Mouse (Mus musculus) small intestine, adult 2 months (tissue): ENCODE results near the gene Gm20604. TPM values are rescaled to one million over a fixed set of nuclear protein-coding genes. Genes with fewer than 3 reads are reported as not detected.

Source experiments
- H3K27ac ChIP-seq: fragments of 200-500 bp; 2 replicates; pipeline ENCODE4 v1.5.1; 2012; ENCODE audit warnings: low read depth, low read length, control low read depth, inconsistent platforms; ENCODE audit not compliant: insufficient read depth
- H3K27me3 ChIP-seq: fragments of 200-500 bp; 2 replicates; pipeline ENCODE4 v1.6.1; 2012; ENCODE audit warnings: mild to moderate bottlenecking, moderate library complexity, low read length, inconsistent platforms; ENCODE audit not compliant: control insufficient read depth, insufficient read depth
- H3K36me3 ChIP-seq: fragments of 200-500 bp; 2 replicates; pipeline ENCODE4 v1.6.1; 2012; ENCODE audit warnings: mild to moderate bottlenecking, low read length, control low read depth, inconsistent platforms; ENCODE audit not compliant: control insufficient read depth, insufficient read depth
- H3K4me1 ChIP-seq: fragments of 200-500 bp; 2 replicates; pipeline ENCODE4 v1.6.1; 2012; ENCODE audit warnings: low read length, inconsistent platforms, mixed read lengths; ENCODE audit not compliant: control insufficient read depth, insufficient read depth, insufficient read length
- H3K4me3 ChIP-seq: fragments of 200-500 bp; 2 replicates; pipeline ENCODE4 v1.5.1; 2012; ENCODE audit warnings: low read depth, mild to moderate bottlenecking, control low read depth, inconsistent platforms, low read length, moderate library complexity
- CTCF ChIP-seq: fragments of 200-500 bp; IDR thresholded peaks from 2 replicates; pipeline ENCODE4 v1.5.1; 2012; ENCODE audit warnings: low read depth, mild to moderate bottlenecking, control low read depth, inconsistent platforms, low read length, moderate library complexity, mixed read lengths; ENCODE audit not compliant: insufficient replicate concordance, insufficient read length; ENCODE audit errors: extremely low read depth
- POLR2A ChIP-seq: fragments of 200-500 bp; IDR thresholded peaks from 2 replicates; pipeline ENCODE4 v1.6.1; 2012; ENCODE audit warnings: low read depth, mild to moderate bottlenecking, control low read depth, inconsistent platforms, low read length, moderate library complexity
- WGBS: fragments of 180-500 bp; shearing (Covaris S2); methylation state at CpG from one replicate; pipeline ENCODE4 v1.1.7; 2018; 5-methylcytosine and 5-hydroxymethylcytosine counted together
- polyA plus RNA-seq: library from polyadenylated mRNA; depleted of rRNA; stranded (reverse); fragments of >200 nt; gene quantifications from 2 replicates; pipeline ENCODE4 v1.2.3, GENCODE M21; 2012

The Gm20604 gene
- polyA plus RNA-seq, 1 experiment = 0.84 TPM

- Histone ChIP-seq H3K4me1 (no peaks in the 10 kb centered on the region), H3K36me3 (peaks cover 25% of the 10 kb centered on the region), H3K27me3 (no peaks in the 10 kb centered on the region), H3K4me3 (no peak overlapping the region), H3K27ac (no peak overlapping the region)
- no peak for TF ChIP-seq CTCF
- no peak for TF ChIP-seq POLR2A
- 85% methylated on average over 5 of the region's 5 CpGs for WGBS
These were observed 19.7 kb upstream of the Gm20604 start for GRCm38 (mm10) chr12:102778151-102778550.

GRCm38 (mm10) chr12:102776035-102776434 lies 17.6 kb upstream of the Gm20604 start:
- H3K27me3 ChIP-seq = no peaks in the 10 kb centered on the region
- no peaks in the 10 kb centered on the region for H3K4me1 ChIP-seq
- no peak overlapping the region for H3K27ac ChIP-seq
- WGBS = 93% methylated on average over 14 of the region's 14 CpGs
- TF ChIP-seq CTCF (no peak), POLR2A (no peak)
- peaks cover 37% of the 10 kb centered on the region for H3K36me3 ChIP-seq
- no peak overlapping the region for H3K4me3 ChIP-seq

- Histone ChIP-seq H3K4me1 (no peaks in the 10 kb centered on the region), H3K36me3 (peaks cover 59% of the 10 kb centered on the region), H3K27me3 (no peaks in the 10 kb centered on the region), H3K4me3 (no peak overlapping the region), H3K27ac (no peak overlapping the region)
- WGBS = 95% methylated on average over 5 of the region's 5 CpGs
- TF ChIP-seq CTCF (no peak), POLR2A (no peak)
These were observed 14.2 kb upstream of the Gm20604 start for GRCm38 (mm10) chr12:102772676-102773075.

GRCm38 (mm10) chr12:102771601-102772000 lies 13.1 kb upstream of the Gm20604 start:
- H3K36me3 ChIP-seq = peaks cover 62% of the 10 kb centered on the region
- no peaks in the 10 kb centered on the region for H3K27me3 ChIP-seq
- no peak overlapping the region for H3K27ac ChIP-seq
- WGBS = 97% methylated on average over 8 of the region's 8 CpGs
- no peak for TF ChIP-seq POLR2A
- TF ChIP-seq CTCF = no peak
- H3K4me3 ChIP-seq = no peak overlapping the region
- no peaks in the 10 kb centered on the region for H3K4me1 ChIP-seq

- Histone ChIP-seq H3K4me1 (no peaks in the 10 kb centered on the region), H3K27ac (no peak overlapping the region), H3K27me3 (no peaks in the 10 kb centered on the region), H3K36me3 (peaks cover 61% of the 10 kb centered on the region), H3K4me3 (no peak overlapping the region)
- TF ChIP-seq POLR2A (no peak), CTCF (peak; percentile 18; the same call in 1 of the 2 replicates)
- 90% methylated on average over 4 of the region's 4 CpGs for WGBS
These were observed 10.5 kb upstream of the Gm20604 start for GRCm38 (mm10) chr12:102769000-102769399.

- H3K27ac ChIP-seq = no peak overlapping the region
- no peak for TF ChIP-seq POLR2A
- no peak for TF ChIP-seq CTCF
These were observed 5.2 kb upstream of the Gm20604 start for GRCm38 (mm10) chr12:102763696-102764095.

GRCm38 (mm10) chr12:102761668-102762067 lies 3.2 kb upstream of the Gm20604 start:
- no peaks in the 10 kb centered on the region for H3K27me3 ChIP-seq
- H3K36me3 ChIP-seq = peaks cover 15% of the 10 kb centered on the region
- peaks cover 7% of the 10 kb centered on the region; the same call in 1 of the 2 replicates for H3K4me1 ChIP-seq
- no peak for TF ChIP-seq CTCF
- no peak for TF ChIP-seq POLR2A
- no peak overlapping the region for H3K27ac ChIP-seq
- no peak overlapping the region for H3K4me3 ChIP-seq
- WGBS = 79% methylated on average over 3 of the region's 3 CpGs

More at GRCm38 (mm10) chr12:102763696-102764095, 5.2 kb upstream of the Gm20604 start:
- H3K27me3 ChIP-seq = no peaks in the 10 kb centered on the region
- H3K4me3 ChIP-seq = no peak overlapping the region
- H3K36me3 ChIP-seq = peaks cover 32% of the 10 kb centered on the region
- H3K4me1 ChIP-seq = peaks cover 4% of the 10 kb centered on the region; the same call in 1 of the 2 replicates

GRCm38 (mm10) chr12:102758936-102759335 lies 464 bp upstream of the Gm20604 start:
- TF ChIP-seq POLR2A (no peak), CTCF (no peak)
- Histone ChIP-seq H3K4me1 (peaks cover 9% of the 10 kb centered on the region; the same call in 1 of the 2 replicates), H3K27ac (no peak overlapping the region), H3K36me3 (peaks cover 6% of the 10 kb centered on the region), H3K27me3 (no peaks in the 10 kb centered on the region), H3K4me3 (peak overlapping the region; percentile 29)
- 7% methylated on average over 5 of the region's 5 CpGs for WGBS
